In genomic region chr1:23141121-23141811, GRCm38 (mm10) we compare ENCODE assay signal across 27 mouse cellular contexts. TPM values are rescaled to one million over a fixed set of nuclear protein-coding genes. Genes with fewer than 3 reads are reported as not detected.
DNase-seq lines count a peak whose midpoint lies in the region; ATAC-seq and TF ChIP-seq lines count a peak whose summit lies in the region.
"Had no signal": no experiment of that assay in that cellular context is flagged by ENCODE, and none has a peak within 500 bp of the region (broad histone marks: within the 10 kb centered on the region; RNA-seq: fewer than 3 reads in every experiment).

No protein-coding gene starts in this region.

- no peak for TF ChIP-seq EP300 in stomach, postnatal 0 days (optimal IDR thresholded peaks at IDR 0.05)

- H3K27me3 ChIP-seq in hindbrain, embryonic 11.5 days (ENCODE audit: control insufficient read depth, insufficient read depth, low read length) = no peaks in the 10 kb centered on the region
- H3K27me3 ChIP-seq in hindbrain, embryonic 16.5 days (replicated peaks; ENCODE audit: control insufficient read depth, insufficient read depth, low read length) = no peaks in the 10 kb centered on the region
- H3K27me3 ChIP-seq in neural tube, embryonic 12.5 days (replicated peaks) = no peaks in the 10 kb centered on the region
- H3K27me3 ChIP-seq in midbrain, embryonic 14.5 days (ENCODE audit: control insufficient read depth, insufficient read depth, low read length) = no peaks in the 10 kb centered on the region
- H3K27me3 ChIP-seq in stomach, postnatal 0 days (ENCODE audit: control insufficient read depth, insufficient read depth, low read length) = no peaks in the 10 kb centered on the region
- H3K27me3 ChIP-seq: embryonic facial prominence, embryonic 13.5 days; forebrain, embryonic 12.5 days; heart, embryonic 12.5 days; kidney, embryonic 15.5 days; limb, embryonic 13.5 days; lung, embryonic 15.5 days; stomach, embryonic 15.5 days had no signal

- H3K9ac ChIP-seq in hindbrain, embryonic 11.5 days (ENCODE audit: low read depth, low read length) = no peak overlapping the region
- H3K9ac ChIP-seq in hindbrain, embryonic 16.5 days (ENCODE audit: low read depth, low read length) = no peak overlapping the region
- H3K9ac ChIP-seq in neural tube, embryonic 12.5 days = no peak overlapping the region
- H3K9ac ChIP-seq in midbrain, embryonic 14.5 days (replicated peaks; ENCODE audit: low read length) = no peak overlapping the region
- no peak overlapping the region for H3K9ac ChIP-seq in stomach, postnatal 0 days (ENCODE audit: low read length)
- H3K9ac ChIP-seq: embryonic facial prominence, embryonic 13.5 days; forebrain, embryonic 12.5 days; heart, embryonic 12.5 days; kidney, embryonic 15.5 days; limb, embryonic 13.5 days; lung, embryonic 15.5 days; stomach, embryonic 15.5 days had no signal

- H3K4me2 ChIP-seq in hindbrain, embryonic 11.5 days (replicated peaks; ENCODE audit: low read depth, low read length) = no peak overlapping the region
- H3K4me2 ChIP-seq in hindbrain, embryonic 16.5 days (ENCODE audit: low read length) = no peak overlapping the region
- no peak overlapping the region for H3K4me2 ChIP-seq in neural tube, embryonic 12.5 days (replicated peaks)
- no peak overlapping the region for H3K4me2 ChIP-seq in midbrain, embryonic 14.5 days (ENCODE audit: low read length)
- no peak overlapping the region for H3K4me2 ChIP-seq in stomach, postnatal 0 days (replicated peaks; ENCODE audit: low read depth)
- H3K4me2 ChIP-seq: embryonic facial prominence, embryonic 13.5 days; forebrain, embryonic 12.5 days; heart, embryonic 12.5 days; kidney, embryonic 15.5 days; limb, embryonic 13.5 days; liver, embryonic 11.5 days; lung, embryonic 15.5 days; stomach, embryonic 15.5 days had no signal

- no peak overlapping the region for H3K4me3 ChIP-seq in hindbrain, embryonic 11.5 days (ENCODE audit: low read depth, low read length)
- H3K4me3 ChIP-seq in hindbrain, embryonic 16.5 days (ENCODE audit: low read length) = no peak overlapping the region
- H3K4me3 ChIP-seq in neural tube, embryonic 12.5 days = no peak overlapping the region
- H3K4me3 ChIP-seq in midbrain, embryonic 14.5 days (replicated peaks; ENCODE audit: low read depth, low read length) = no peak overlapping the region
- H3K4me3 ChIP-seq in stomach, postnatal 0 days (ENCODE audit: low read depth, low read length) = no peak overlapping the region
- H3K4me3 ChIP-seq: embryonic facial prominence, embryonic 13.5 days; erythroblast, embryonic 14.5 days; forebrain, embryonic 12.5 days; heart, embryonic 12.5 days; kidney, embryonic 15.5 days; limb, embryonic 13.5 days; lung, embryonic 15.5 days; stomach, embryonic 15.5 days had no signal

- H3K9me3 ChIP-seq in hindbrain, embryonic 11.5 days (ENCODE audit: control insufficient read depth, low read length) = no peaks in the 10 kb centered on the region
- H3K9me3 ChIP-seq in hindbrain, embryonic 16.5 days (ENCODE audit: control insufficient read depth, low read length) = no peaks in the 10 kb centered on the region
- H3K9me3 ChIP-seq in neural tube, embryonic 12.5 days = no peaks in the 10 kb centered on the region
- no peaks in the 10 kb centered on the region for H3K9me3 ChIP-seq in midbrain, embryonic 14.5 days (ENCODE audit: control insufficient read depth, low read length)
- H3K9me3 ChIP-seq in stomach, postnatal 0 days (ENCODE audit: control insufficient read depth, low read length) = no peaks in the 10 kb centered on the region
- H3K9me3 ChIP-seq: forebrain, embryonic 12.5 days; kidney, embryonic 15.5 days; limb, embryonic 13.5 days; lung, embryonic 15.5 days; stomach, embryonic 15.5 days had no signal

- no peak for TF ChIP-seq CTCF in stomach, postnatal 0 days (IDR thresholded peaks at IDR 0.05; ENCODE audit: low read depth)

- H3K27ac ChIP-seq in hindbrain, embryonic 11.5 days (ENCODE audit: low read depth, low read length) = no peak overlapping the region
- no peak overlapping the region for H3K27ac ChIP-seq in hindbrain, embryonic 16.5 days (ENCODE audit: low read depth, low read length)
- H3K27ac ChIP-seq in neural tube, embryonic 12.5 days = no peak overlapping the region
- H3K27ac ChIP-seq in midbrain, embryonic 14.5 days (replicated peaks; ENCODE audit: low read depth, low read length) = no peak overlapping the region
- H3K27ac ChIP-seq in stomach, postnatal 0 days (replicated peaks) = no peak overlapping the region
- H3K27ac ChIP-seq: embryonic facial prominence, embryonic 13.5 days; forebrain, embryonic 12.5 days; kidney, embryonic 15.5 days; limb, embryonic 13.5 days; lung, embryonic 15.5 days; stomach, embryonic 15.5 days had no signal

- peak; percentile 64 for ATAC-seq in hindbrain, embryonic 11.5 days (ENCODE audit: low FRiP score)
- ATAC-seq in hindbrain, embryonic 16.5 days = no peak
- ATAC-seq in neural tube, embryonic 12.5 days (ENCODE audit: low FRiP score, low read depth) = 0 out of 2 replicates have a peak, but pooled peaks have one; percentile 74
- ATAC-seq in midbrain, embryonic 14.5 days (ENCODE audit: low FRiP score, low TSS enrichment) = no peak
- no peak for ATAC-seq in stomach, postnatal 0 days (ENCODE audit: low FRiP score, low TSS enrichment)
- ATAC-seq: CD4-positive, CD25-positive, alpha-beta regulatory T cell, adult 4 months had no signal

- no peaks in the 10 kb centered on the region for H3K36me3 ChIP-seq in hindbrain, embryonic 11.5 days (ENCODE audit: control insufficient read depth, insufficient read depth, low read length)
- no peaks in the 10 kb centered on the region for H3K36me3 ChIP-seq in hindbrain, embryonic 16.5 days (ENCODE audit: control insufficient read depth, insufficient read depth, low read length)
- H3K36me3 ChIP-seq in neural tube, embryonic 12.5 days = no peaks in the 10 kb centered on the region
- no peaks in the 10 kb centered on the region for H3K36me3 ChIP-seq in midbrain, embryonic 14.5 days (ENCODE audit: control insufficient read depth, insufficient read depth, low read length)
- no peaks in the 10 kb centered on the region for H3K36me3 ChIP-seq in stomach, postnatal 0 days (ENCODE audit: control insufficient read depth, insufficient read depth, low read length)
- H3K36me3 ChIP-seq: embryonic facial prominence, embryonic 13.5 days; forebrain, embryonic 12.5 days; heart, embryonic 12.5 days; kidney, embryonic 15.5 days; limb, embryonic 13.5 days; lung, embryonic 15.5 days; stomach, embryonic 15.5 days had no signal

- DNase-seq in hindbrain, embryonic 11.5 days (ENCODE audit: low spot score) = no peak
- no peak for DNase-seq in neural tube, embryonic 10.5 days (ENCODE audit: extremely low spot score, low spot score)
- DNase-seq in midbrain, embryonic 14.5 days = peak; percentile 20
- no peak for DNase-seq in spleen, postnatal 36 days (ENCODE audit: low spot score in 2 of 2)
- no peak for DNase-seq in stomach, postnatal 0 days (ENCODE audit: low spot score)
- DNase-seq in frontal cortex, adult 2 months (ENCODE audit: extremely low spot score in 1 of 2, low spot score in 1 of 2) = no peak
- DNase-seq: gastrocnemius, postnatal 25 days; heart, adult 11 months; kidney, adult 18-20 months; thymus, postnatal 14 days had no signal

- 78% methylated on average over 10 of the region's 10 CpGs for WGBS in hindbrain, embryonic 11.5 days
- 71% methylated on average over 10 of the region's 10 CpGs for WGBS in hindbrain, embryonic 16.5 days
- WGBS in neural tube, embryonic 12.5 days = 74% methylated on average over 10 of the region's 10 CpGs
- WGBS in midbrain, embryonic 14.5 days = 79% methylated on average over 10 of the region's 10 CpGs
- WGBS in stomach, postnatal 0 days = 81% methylated on average over 10 of the region's 10 CpGs

- H3K4me1 ChIP-seq in hindbrain, embryonic 11.5 days (replicated peaks; ENCODE audit: control insufficient read depth, insufficient read depth, low read length) = no peaks in the 10 kb centered on the region
- H3K4me1 ChIP-seq in hindbrain, embryonic 16.5 days (ENCODE audit: control insufficient read depth, insufficient read depth, low read depth, low read length) = no peaks in the 10 kb centered on the region
- no peaks in the 10 kb centered on the region for H3K4me1 ChIP-seq in neural tube, embryonic 12.5 days
- no peaks in the 10 kb centered on the region for H3K4me1 ChIP-seq in midbrain, embryonic 14.5 days (ENCODE audit: control insufficient read depth, insufficient read depth, low read length)
- H3K4me1 ChIP-seq in stomach, postnatal 0 days (replicated peaks; ENCODE audit: control insufficient read depth, insufficient read depth) = no peaks in the 10 kb centered on the region
- H3K4me1 ChIP-seq: embryonic facial prominence, embryonic 13.5 days; forebrain, embryonic 12.5 days; kidney, embryonic 15.5 days; limb, embryonic 13.5 days; stomach, embryonic 15.5 days had no signal

RNA-seq across cellular contexts. Expression of gene 4933415F23Rik, which starts 39.2 kb away (rescaled TPM):
- polyA plus RNA-seq in hindbrain, embryonic 11.5 days (2014; fragmentation: Nextera tagmentation; extraction: Ambion mirVana) = not detected in 2 replicates
- polyA plus RNA-seq in hindbrain, embryonic 16.5 days (2015; fragmentation: Nextera tagmentation; extraction: Ambion mirVana) = not detected in 2 replicates
- not detected in 2 replicates for polyA plus RNA-seq in neural tube, embryonic 12.5 days (2016; fragmentation: Nextera tagmentation; extraction: Ambion mirVana)
- not detected in 2 replicates for polyA plus RNA-seq in midbrain, embryonic 14.5 days (2014; fragmentation: Nextera tagmentation; extraction: Ambion mirVana)
- not detected in 2 replicates for polyA plus RNA-seq in stomach, postnatal 0 days (2015; fragmentation: Nextera tagmentation; extraction: Ambion mirVana)
- not detected in 2 replicates for polyA plus RNA-seq in frontal cortex, adult 2 months (2012; rRNA removed)
- polyA plus RNA-seq: CD4-positive, CD25-positive, alpha-beta regulatory T cell, adult 4 months; embryonic facial prominence, embryonic 13.5 days; erythroblast, embryonic 14.5 days; forebrain, embryonic 12.5 days; heart, embryonic 12.5 days; heart, postnatal 0 days; intestine, embryonic 14.5 days; kidney, embryonic 15.5 days; limb, embryonic 13.5 days; liver, embryonic 11.5 days; liver, embryonic 16.5 days; lung, embryonic 15.5 days; small intestine, adult 2 months; stomach, embryonic 15.5 days; urinary bladder, adult 2 months had no signal

Comparison
In these comparisons a context has a peak if more than half of its experiments do, and no peak if none do; other contexts are left out.
1. ATAC-seq: peak in hindbrain, embryonic 11.5 days (single experiment) and neural tube, embryonic 12.5 days (single experiment); none in hindbrain, embryonic 16.5 days (single experiment), midbrain, embryonic 14.5 days (single experiment) and stomach, postnatal 0 days (single experiment).